Mouse (Mus musculus) spleen, adult 12 weeks (tissue): ENCODE data around the gene Gfra1.

Source experiments
- DNase-seq: peaks from one replicate; pipeline ENCODE4 v3.0.0; 2022; ENCODE audit warnings: low spot score

The Gfra1 gene

GRCm38 (mm10) chr19:58328014-58328413 is 127.7 kb downstream of the Gfra1 start:
- DNase-seq: no peak

GRCm38 (mm10) chr19:58316474-58316873 is 139.2 kb downstream of the Gfra1 start:
- DNase-seq: no peak

- no peak for DNase-seq
Measured at GRCm38 (mm10) chr19:58315681-58316080, 140.0 kb downstream of the Gfra1 start.

DNA sequence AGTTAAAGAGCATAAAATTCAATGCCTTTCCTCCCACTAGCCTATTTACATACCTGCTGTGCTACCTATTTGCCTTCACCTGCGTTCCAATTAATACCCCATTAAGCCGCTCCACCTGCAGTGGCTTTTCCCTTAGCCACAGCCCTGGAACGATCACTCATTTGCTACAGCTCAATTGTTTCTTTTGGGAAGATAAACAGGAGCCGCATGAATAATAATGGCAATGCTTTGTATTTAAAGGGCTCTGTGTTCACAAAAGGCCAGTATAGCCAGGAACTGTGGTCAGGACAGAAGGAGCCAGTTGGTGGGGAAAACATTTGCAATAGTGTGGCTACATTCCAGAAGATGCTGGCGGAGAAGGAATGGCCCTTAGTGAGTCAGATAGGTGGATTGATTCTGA is 141.1 kb downstream of the Gfra1 start:
- no peak for DNase-seq

GRCm38 (mm10) chr19:58313785-58314184 is 141.9 kb downstream of the Gfra1 start:
- no peak for DNase-seq

DNA sequence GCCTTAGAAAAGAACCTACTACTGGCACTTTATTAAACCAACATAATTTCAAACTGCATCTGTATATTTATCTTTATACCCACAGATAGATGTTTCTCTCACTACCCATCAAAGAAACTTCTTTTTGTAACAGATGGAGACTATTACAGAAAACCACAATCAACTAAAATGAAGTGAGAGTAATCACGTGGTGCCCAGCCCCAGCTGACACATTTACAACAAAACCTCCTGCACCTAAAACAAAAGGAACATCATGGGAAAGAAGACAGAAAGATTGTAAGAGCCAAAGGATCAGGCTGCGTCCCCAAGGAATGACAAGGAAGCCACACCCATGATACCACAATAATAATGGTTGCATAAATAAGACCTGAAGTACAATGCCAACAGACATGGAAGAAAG is 143.2 kb downstream of the Gfra1 start:
- no peak for DNase-seq

- no peak for DNase-seq
Measured at GRCm38 (mm10) chr19:58310334-58311315, 145.1 kb downstream of the Gfra1 start.

GRCm38 (mm10) chr19:58309620-58310275 is 146.0 kb downstream of the Gfra1 start:
- DNase-seq: no peak

DNA sequence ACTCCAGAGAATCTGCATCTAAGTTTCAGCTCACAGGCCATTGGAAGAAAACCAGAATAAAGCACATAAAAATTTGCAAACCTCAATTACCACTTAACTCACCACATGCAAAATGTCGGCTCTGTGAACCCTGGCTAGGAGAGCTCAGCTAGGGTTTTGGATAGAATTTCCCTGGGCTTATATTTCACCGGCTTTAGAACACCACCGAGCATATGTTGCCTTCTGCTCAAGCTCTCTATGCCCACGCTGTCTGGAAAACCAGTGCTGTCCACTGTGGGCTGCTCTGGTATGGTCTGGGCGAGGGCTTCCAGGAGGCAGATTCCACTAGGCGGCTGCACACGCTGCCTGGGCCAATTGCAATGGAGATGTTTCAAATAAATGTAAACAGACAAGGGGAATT is 154.6 kb downstream of the Gfra1 start:
- no peak for DNase-seq

DNA sequence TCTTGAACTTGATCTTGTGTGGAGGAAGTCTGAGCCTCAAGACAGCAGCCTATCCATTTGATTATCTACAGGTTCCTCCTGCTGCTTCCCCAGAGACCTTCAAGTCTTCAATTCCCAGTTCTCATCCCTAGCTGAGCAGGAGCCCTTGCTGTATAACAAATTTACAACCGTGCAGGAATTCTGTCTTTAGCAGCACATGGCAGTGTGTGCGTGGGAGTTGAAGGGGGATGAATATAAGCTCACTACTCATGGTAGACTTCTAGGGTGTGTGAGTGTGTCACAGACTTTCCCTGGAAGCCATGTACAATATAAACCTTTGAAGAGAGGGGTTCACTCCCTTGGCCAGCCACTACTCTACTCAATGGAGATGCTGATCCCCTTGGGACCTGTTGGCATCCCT is 157.8 kb downstream of the Gfra1 start:
- no peak for DNase-seq

GRCm38 (mm10) chr19:58296842-58297190 is 158.9 kb downstream of the Gfra1 start:
- no peak for DNase-seq

DNA sequence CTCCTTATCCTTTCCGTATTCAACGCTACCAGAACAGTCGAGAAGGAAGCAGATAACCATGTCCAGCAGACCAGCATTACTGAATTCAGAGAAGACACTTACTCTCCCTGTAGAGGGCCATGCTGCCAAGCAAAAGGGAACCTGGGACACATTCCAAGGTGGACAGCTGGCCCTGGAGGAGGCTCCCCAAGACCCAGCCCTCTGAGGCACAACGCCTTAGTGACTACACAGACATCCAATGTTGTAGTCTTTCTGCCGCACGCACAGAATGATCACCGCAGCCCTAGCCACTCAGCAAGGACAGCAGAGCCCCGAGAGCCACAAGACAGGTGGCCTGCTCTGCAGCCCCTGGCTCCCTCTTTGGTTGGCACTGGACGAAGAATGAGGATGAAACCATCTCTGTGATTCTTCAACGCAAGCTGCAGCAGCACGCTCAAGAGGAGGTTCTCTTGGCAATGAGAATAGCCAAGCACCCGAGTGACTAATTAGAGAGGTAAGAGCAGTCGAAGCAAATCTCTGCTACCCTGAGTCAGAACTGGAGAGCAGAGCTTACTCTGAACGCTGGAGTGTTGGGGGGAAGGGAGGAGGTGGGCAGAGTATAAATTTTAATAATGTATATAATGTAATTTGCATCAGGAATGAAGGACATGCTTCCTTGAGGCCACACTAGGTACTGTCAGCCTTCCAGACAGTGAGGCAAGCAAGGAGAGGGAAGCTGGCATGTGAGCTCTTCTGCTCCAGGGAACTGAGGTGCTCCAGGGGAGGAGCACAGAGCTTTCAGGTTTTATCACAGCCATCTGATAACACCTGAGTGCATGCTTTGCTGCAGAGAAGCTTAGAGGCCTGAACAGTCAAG is 159.5 kb downstream of the Gfra1 start:
- no peak for DNase-seq

- DNase-seq: no peak
Measured at GRCm38 (mm10) chr19:58288145-58288544, 167.6 kb downstream of the Gfra1 start.

DNA sequence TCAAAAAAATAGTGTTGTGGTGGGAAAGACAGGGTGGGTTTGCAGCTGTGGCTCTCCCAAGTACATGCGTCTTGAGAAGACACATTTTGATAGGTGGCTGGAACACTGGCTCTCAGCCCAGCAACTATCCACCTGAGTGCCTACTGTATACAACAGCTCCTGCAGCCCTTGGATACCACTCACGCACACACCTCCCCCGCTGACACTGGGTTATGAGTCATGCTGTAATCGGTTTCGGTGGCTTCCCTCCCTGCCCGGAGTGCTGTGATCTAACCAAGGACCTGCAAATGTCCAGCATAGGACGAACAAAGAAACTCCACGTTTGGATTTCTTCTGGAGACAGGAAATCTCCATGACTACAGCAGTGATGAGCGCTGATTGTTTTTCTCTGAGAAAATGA is 180.4 kb downstream of the Gfra1 start:
- no peak for DNase-seq

GRCm38 (mm10) chr19:58271815-58272214 is 183.9 kb downstream of the Gfra1 start:
- DNase-seq: no peak

DNA sequence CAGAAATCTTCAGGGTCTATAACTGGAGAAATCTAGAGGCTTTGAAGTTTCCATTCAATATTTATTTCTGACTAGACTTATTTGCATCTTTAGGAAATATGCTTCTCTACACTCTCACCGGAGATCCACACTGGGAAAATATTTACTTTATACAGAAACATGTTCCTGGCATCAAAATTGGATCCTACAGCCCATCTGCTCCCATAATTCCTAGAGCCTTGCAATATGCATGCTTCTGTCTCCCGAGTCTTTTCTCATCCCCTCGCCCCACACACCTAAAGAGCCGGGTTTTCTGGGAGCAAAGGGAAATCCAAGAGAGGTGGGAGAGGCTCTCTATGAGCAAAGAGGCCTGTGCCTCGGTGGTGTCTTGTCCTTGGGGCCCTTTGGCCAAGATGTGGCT is 184.9 kb downstream of the Gfra1 start:
- no peak for DNase-seq

- no peak for DNase-seq
Measured at GRCm38 (mm10) chr19:58268476-58268875, 187.2 kb downstream of the Gfra1 start.

DNA sequence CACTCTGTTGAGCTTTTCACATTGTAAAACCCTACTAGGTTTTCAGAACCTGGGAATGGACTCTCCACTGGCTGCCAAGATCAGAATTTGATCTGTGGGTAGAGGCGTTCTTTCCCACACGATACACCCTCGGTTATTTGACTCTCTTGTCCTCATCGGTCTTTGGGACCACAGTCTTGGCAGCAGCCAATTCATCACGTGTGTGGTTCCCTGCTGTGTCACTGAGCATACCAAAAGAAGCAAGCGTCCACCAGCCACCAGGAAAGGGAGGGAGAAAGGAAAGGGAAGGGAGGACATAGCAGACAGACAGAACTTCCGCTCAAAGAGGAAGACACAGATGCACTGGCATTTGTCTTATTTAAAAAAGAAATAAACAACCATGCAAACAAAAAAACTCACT is 189.1 kb downstream of the Gfra1 start:
- DNase-seq: no peak

GRCm38 (mm10) chr19:58260934-58261333 is 194.8 kb downstream of the Gfra1 start:
- no peak for DNase-seq

GRCm38 (mm10) chr19:58259250-58259649 is 196.5 kb downstream of the Gfra1 start:
- DNase-seq: no peak

DNA sequence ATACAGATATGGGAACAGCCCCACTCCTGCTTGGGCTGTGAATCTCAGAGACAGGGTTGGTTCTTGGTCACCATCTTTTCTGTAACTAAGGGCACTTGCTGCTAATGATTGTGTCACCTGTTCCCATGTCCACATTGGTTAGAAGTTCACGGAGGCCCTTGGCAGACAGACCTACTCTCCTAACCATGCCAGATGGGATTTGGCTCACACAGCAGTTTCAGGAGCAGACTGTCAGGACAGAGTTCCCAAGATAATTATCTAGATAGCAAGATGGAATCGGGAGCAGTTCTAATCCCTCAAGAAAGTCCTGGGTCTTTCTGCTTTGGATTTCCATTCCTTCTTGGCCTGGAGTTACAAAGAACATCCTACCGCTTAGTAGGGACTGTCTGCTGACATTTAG is 199.2 kb downstream of the Gfra1 start:
- no peak for DNase-seq

GRCm38 (mm10) chr19:58255394-58255793 is 200.3 kb downstream of the Gfra1 start:
- no peak for DNase-seq

DNA sequence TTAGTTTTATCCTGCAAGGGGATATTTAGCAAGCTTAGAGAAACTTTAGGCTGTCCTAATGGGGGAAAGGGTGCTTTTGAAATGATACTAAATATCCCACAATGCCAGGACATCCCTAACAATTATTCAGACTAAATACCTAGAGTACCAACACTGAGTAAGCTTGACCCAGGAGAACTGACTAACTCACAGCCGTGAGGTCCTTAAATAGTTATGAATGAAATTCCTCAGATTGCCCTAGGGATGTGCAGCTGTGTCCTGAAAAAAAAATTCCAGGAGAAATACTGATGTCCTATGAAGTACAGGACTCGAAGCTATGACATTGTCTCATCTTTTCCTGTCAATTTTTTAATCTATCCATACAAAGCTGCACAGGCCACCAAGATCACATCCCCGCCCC is 201.5 kb downstream of the Gfra1 start:
- DNase-seq: no peak
